Mouse (Mus musculus): ENCODE data around the gene Klf17.

DNA sequence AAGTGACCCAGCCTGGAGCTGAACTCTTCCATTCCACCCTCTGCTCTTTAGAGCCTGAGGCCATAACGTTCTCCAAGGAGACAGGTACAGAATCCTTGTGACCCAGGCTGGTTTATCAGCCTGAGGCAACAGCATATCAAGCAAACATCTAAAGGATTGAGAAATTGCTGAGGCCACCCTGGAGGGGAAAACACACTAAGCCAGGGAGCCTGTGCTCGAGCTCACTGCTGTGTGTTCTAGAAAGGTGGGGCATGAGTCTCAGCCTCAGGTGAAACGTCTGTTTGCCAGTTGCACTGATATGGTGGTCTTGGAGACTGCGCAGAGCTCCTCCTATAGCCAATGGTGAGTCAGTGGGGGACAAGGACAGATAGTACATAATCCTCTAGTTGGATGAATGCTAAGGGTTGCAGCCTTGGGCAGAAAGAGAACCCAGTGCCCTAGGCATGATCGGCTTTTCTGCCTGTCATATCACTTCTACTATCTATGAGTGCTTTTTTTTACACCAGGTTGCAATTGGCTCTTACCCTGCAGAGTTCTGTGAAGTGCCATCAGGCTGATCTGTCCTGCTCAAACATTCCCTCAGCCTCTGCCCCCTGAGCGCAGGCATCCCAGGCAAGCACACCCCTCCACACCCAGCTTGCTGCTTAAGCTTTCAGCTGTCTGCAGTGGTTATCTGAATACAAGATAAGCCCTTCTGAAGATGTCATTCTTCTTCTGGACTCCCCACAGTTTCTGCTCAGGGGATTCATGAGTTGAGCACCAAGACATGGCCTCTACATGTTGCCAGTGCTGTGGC, 51.9 kb downstream of the Klf17 start:
- no peak for TF ChIP-seq CTCF (conservative IDR thresholded peaks at IDR 0.05; ENCODE audit: insufficient read depth, insufficient read length, low read depth, low read length)
- TF ChIP-seq POLR2A (IDR thresholded peaks at IDR 0.05; ENCODE audit: low read depth, low read length) = no peak

All from kidney, adult 2 months (tissue).